15 mouse cellular contexts compared by ENCODE assay signal in the genomic region with DNA sequence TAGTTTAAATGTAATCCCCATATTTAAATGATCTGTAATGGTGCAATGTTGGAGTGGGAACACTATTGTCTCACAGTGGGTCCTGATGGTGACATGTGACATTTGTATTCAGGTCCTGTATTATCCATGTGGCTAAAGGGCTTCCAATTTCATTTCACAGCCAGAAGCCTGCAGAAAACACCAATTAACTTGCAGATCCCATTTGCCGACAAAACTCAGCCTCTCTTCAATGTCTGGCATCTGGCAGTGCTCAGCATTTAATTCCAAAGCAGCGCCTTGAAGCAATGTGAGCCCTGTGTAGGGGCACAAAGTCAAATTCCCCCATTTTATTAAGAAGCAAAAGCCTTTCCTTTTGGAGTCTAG.
DNase-seq lines count a peak whose midpoint lies in the region; ATAC-seq lines count a peak whose summit lies in the region.
"Had no signal": no experiment of that assay in that cellular context is flagged by ENCODE, and none has a peak within 500 bp of the region (broad histone marks: within the 10 kb centered on the region; RNA-seq: fewer than 3 reads in every experiment).

No protein-coding gene starts in this region.

- H3K4me2 ChIP-seq in intestine, embryonic 14.5 days (ENCODE audit: low read length): no peak overlapping the region
- no peak overlapping the region for H3K4me2 ChIP-seq in intestine, embryonic 16.5 days (ENCODE audit: low read depth, low read length)
- peak overlapping the region; percentile 28; the same call in 1 of the 2 replicates for H3K4me2 ChIP-seq in forebrain, embryonic 13.5 days
- H3K4me2 ChIP-seq in hindbrain, embryonic 12.5 days (replicated peaks): no peak overlapping the region
- no peak overlapping the region for H3K4me2 ChIP-seq in midbrain, embryonic 15.5 days
- H3K4me2 ChIP-seq: embryonic facial prominence, embryonic 15.5 days; heart, embryonic 15.5 days; limb, embryonic 13.5 days had no signal

- H3K27me3 ChIP-seq in intestine, embryonic 14.5 days (replicated peaks; ENCODE audit: control insufficient read depth, insufficient read depth, low read length): no peaks in the 10 kb centered on the region
- no peaks in the 10 kb centered on the region for H3K27me3 ChIP-seq in intestine, embryonic 16.5 days (replicated peaks; ENCODE audit: control insufficient read depth, insufficient read depth, low read length)
- H3K27me3 ChIP-seq in forebrain, embryonic 13.5 days: peaks cover 10% of the 10 kb centered on the region; the same call in 1 of the 2 replicates
- no peaks in the 10 kb centered on the region for H3K27me3 ChIP-seq in hindbrain, embryonic 12.5 days
- H3K27me3 ChIP-seq in midbrain, embryonic 15.5 days (replicated peaks): no peaks in the 10 kb centered on the region
- H3K27me3 ChIP-seq: embryonic facial prominence, embryonic 15.5 days; heart, embryonic 15.5 days had no signal

- no peak overlapping the region for H3K4me3 ChIP-seq in intestine, embryonic 14.5 days (ENCODE audit: low read depth, low read length)
- H3K4me3 ChIP-seq in intestine, embryonic 16.5 days (ENCODE audit: low read length): no peak overlapping the region
- no peak overlapping the region for H3K4me3 ChIP-seq in forebrain, embryonic 13.5 days
- H3K4me3 ChIP-seq in hindbrain, embryonic 12.5 days: no peak overlapping the region
- no peak overlapping the region for H3K4me3 ChIP-seq in midbrain, embryonic 15.5 days
- H3K4me3 ChIP-seq: embryonic facial prominence, embryonic 15.5 days; heart, embryonic 15.5 days; limb, embryonic 13.5 days had no signal

- ATAC-seq in intestine, embryonic 14.5 days (replicated peaks; ENCODE audit: low FRiP score, low TSS enrichment, low read depth): no peak
- no peak for ATAC-seq in intestine, embryonic 16.5 days
- ATAC-seq in forebrain, embryonic 13.5 days: peak; percentile 96
- ATAC-seq in hindbrain, embryonic 12.5 days (ENCODE audit: low FRiP score): peak; percentile 87
- peak; percentile 85 for ATAC-seq in midbrain, embryonic 15.5 days (replicated peaks)

- H3K4me1 ChIP-seq in intestine, embryonic 14.5 days (replicated peaks; ENCODE audit: control insufficient read depth, insufficient read depth, low read length): no peaks in the 10 kb centered on the region
- no peaks in the 10 kb centered on the region for H3K4me1 ChIP-seq in intestine, embryonic 16.5 days (ENCODE audit: control insufficient read depth, insufficient read depth, low read length)
- H3K4me1 ChIP-seq in forebrain, embryonic 13.5 days: peaks cover 34% of the 10 kb centered on the region
- peaks cover 22% of the 10 kb centered on the region for H3K4me1 ChIP-seq in hindbrain, embryonic 12.5 days
- peaks cover 19% of the 10 kb centered on the region for H3K4me1 ChIP-seq in midbrain, embryonic 15.5 days
- H3K4me1 ChIP-seq: embryonic facial prominence, embryonic 15.5 days; heart, embryonic 15.5 days had no signal

- WGBS in intestine, embryonic 14.5 days: 68% methylated on average over 2 of the region's 2 CpGs
- 61% methylated on average over 2 of the region's 2 CpGs for WGBS in intestine, embryonic 16.5 days
- 9% methylated on average over 2 of the region's 2 CpGs for WGBS in forebrain, embryonic 13.5 days
- 28% methylated on average over 2 of the region's 2 CpGs for WGBS in hindbrain, embryonic 12.5 days
- 18% methylated on average over 2 of the region's 2 CpGs for WGBS in midbrain, embryonic 15.5 days

- H3K27ac ChIP-seq in intestine, embryonic 14.5 days (ENCODE audit: low read depth): no peak overlapping the region
- H3K27ac ChIP-seq in intestine, embryonic 16.5 days (ENCODE audit: low read length): no peak overlapping the region
- H3K27ac ChIP-seq in forebrain, embryonic 13.5 days: peak overlapping the region; percentile 69
- peak overlapping the region; percentile 67 for H3K27ac ChIP-seq in hindbrain, embryonic 12.5 days
- peak overlapping the region; percentile 60 for H3K27ac ChIP-seq in midbrain, embryonic 15.5 days
- H3K27ac ChIP-seq: embryonic facial prominence, embryonic 15.5 days; heart, embryonic 15.5 days; limb, embryonic 13.5 days had no signal

- no peak overlapping the region for H3K9ac ChIP-seq in intestine, embryonic 14.5 days (ENCODE audit: low read length)
- no peak overlapping the region for H3K9ac ChIP-seq in intestine, embryonic 16.5 days (ENCODE audit: low read depth, low read length)
- no peak overlapping the region for H3K9ac ChIP-seq in forebrain, embryonic 13.5 days
- no peak overlapping the region for H3K9ac ChIP-seq in hindbrain, embryonic 12.5 days
- no peak overlapping the region for H3K9ac ChIP-seq in midbrain, embryonic 15.5 days
- H3K9ac ChIP-seq: embryonic facial prominence, embryonic 15.5 days; heart, embryonic 15.5 days; limb, embryonic 13.5 days had no signal

- DNase-seq in intestine, embryonic 14.5 days (ENCODE audit: low spot score): peak; percentile 15
- no peak for DNase-seq in kidney, adult 9 months
- no peak for DNase-seq in urinary bladder, postnatal 4 days (ENCODE audit: low spot score in 2 of 2)
- DNase-seq in heart, postnatal 4 days: no peak
- DNase-seq: adrenal gland, postnatal 14 days; cerebellum, adult 11 months; gastrocnemius, postnatal 10 days; kidney, adult 2 months had no signal

- H3K36me3 ChIP-seq in intestine, embryonic 14.5 days (ENCODE audit: control insufficient read depth, insufficient read depth, low read length): peaks cover 23% of the 10 kb centered on the region
- no peaks in the 10 kb centered on the region for H3K36me3 ChIP-seq in intestine, embryonic 16.5 days (ENCODE audit: control insufficient read depth, insufficient read depth, low read length)
- H3K36me3 ChIP-seq in forebrain, embryonic 13.5 days (ENCODE audit: poor library complexity, severe bottlenecking): peaks cover 4% of the 10 kb centered on the region; the same call in 1 of the 2 replicates
- peaks cover 7% of the 10 kb centered on the region for H3K36me3 ChIP-seq in hindbrain, embryonic 12.5 days
- H3K36me3 ChIP-seq in midbrain, embryonic 15.5 days (replicated peaks): no peaks in the 10 kb centered on the region
- H3K36me3 ChIP-seq: heart, embryonic 15.5 days had no signal

- H3K9me3 ChIP-seq in intestine, embryonic 14.5 days (ENCODE audit: control insufficient read depth, low read length): no peaks in the 10 kb centered on the region
- no peaks in the 10 kb centered on the region for H3K9me3 ChIP-seq in intestine, embryonic 16.5 days (ENCODE audit: control insufficient read depth, low read length)
- H3K9me3 ChIP-seq in forebrain, embryonic 13.5 days (replicated peaks): no peaks in the 10 kb centered on the region
- no peaks in the 10 kb centered on the region for H3K9me3 ChIP-seq in hindbrain, embryonic 12.5 days (replicated peaks)
- H3K9me3 ChIP-seq in midbrain, embryonic 15.5 days: no peaks in the 10 kb centered on the region
- H3K9me3 ChIP-seq: embryonic facial prominence, embryonic 15.5 days; heart, embryonic 15.5 days; limb, embryonic 13.5 days had no signal

Comparison
In these comparisons a context has a peak if more than half of its experiments do, and no peak if none do; other contexts are left out.
1. ATAC-seq: peak in forebrain, embryonic 13.5 days (single experiment), hindbrain, embryonic 12.5 days (single experiment) and midbrain, embryonic 15.5 days (single experiment); none in intestine, embryonic 14.5 days (single experiment) and intestine, embryonic 16.5 days (single experiment).
2. H3K27ac ChIP-seq: peak in forebrain, embryonic 13.5 days (single experiment), hindbrain, embryonic 12.5 days (single experiment) and midbrain, embryonic 15.5 days (single experiment); none in intestine, embryonic 14.5 days (single experiment) and intestine, embryonic 16.5 days (single experiment).